Mouse (Mus musculus) layer of hippocampus, adult 8-10 months (tissue): ENCODE measurements around the gene Cacna1c. TPM values are rescaled to one million over a fixed set of nuclear protein-coding genes. Genes with fewer than 3 reads are reported as not detected.
A peak's percentile ranks its signal among the peaks of the same experiment; 100 is the strongest.

Experiments
- DNase-seq, 2 experiments: peaks; one replicate each; pipeline ENCODE4 v3.0.0; 2022; ENCODE audit warnings: low spot score in 2 of 2
- total RNA-seq, 4 experiments: library from RNA; stranded (reverse); gene quantifications; 2 replicates each; pipeline ENCODE4 v1.2.4; 2022

Cacna1c gene
- total RNA-seq, 4 experiments from 2014 or later, result 67.6 to 88.2 (median 75.8) TPM

GRCm38 (mm10) chr6:118758290-118758907 lies 437.8 kb downstream of the Cacna1c start:
- DNase-seq, result no peak

GRCm38 (mm10) chr6:118757533-118758289 lies 438.5 kb downstream of the Cacna1c start:
- no peak for DNase-seq

- DNase-seq, result no peak
Observed at GRCm38 (mm10) chr6:118756511-118756910, 439.7 kb downstream of the Cacna1c start.

GRCm38 (mm10) chr6:118755768-118756167 lies 440.4 kb downstream of the Cacna1c start:
- no peak for DNase-seq

GRCm38 (mm10) chr6:118754439-118754838 lies 441.8 kb downstream of the Cacna1c start:
- peak in 1 of 2 experiments; percentile 55 for DNase-seq

- DNase-seq, result peak; percentile 49 to 70
Observed at GRCm38 (mm10) chr6:118753787-118754186, 442.4 kb downstream of the Cacna1c start.

- DNase-seq, result no peak
Observed at GRCm38 (mm10) chr6:118753064-118753463, 443.2 kb downstream of the Cacna1c start.

GRCm38 (mm10) chr6:118749285-118749684 lies 446.9 kb downstream of the Cacna1c start:
- no peak for DNase-seq

- DNase-seq, result no peak
Observed at GRCm38 (mm10) chr6:118742701-118743100, 453.5 kb downstream of the Cacna1c start.

GRCm38 (mm10) chr6:118741841-118742240 lies 454.4 kb downstream of the Cacna1c start:
- no peak for DNase-seq

GRCm38 (mm10) chr6:118739961-118740599 lies 456.1 kb downstream of the Cacna1c start:
- peak; percentile 33 to 37 for DNase-seq

GRCm38 (mm10) chr6:118739344-118739743 lies 456.9 kb downstream of the Cacna1c start:
- DNase-seq, result no peak

- DNase-seq, result no peak
Observed at GRCm38 (mm10) chr6:118738656-118739055, 457.6 kb downstream of the Cacna1c start.

GRCm38 (mm10) chr6:118737078-118737477 lies 459.1 kb downstream of the Cacna1c start:
- DNase-seq, result no peak

- DNase-seq, result no peak
Observed at GRCm38 (mm10) chr6:118736491-118736890, 459.7 kb downstream of the Cacna1c start.

GRCm38 (mm10) chr6:118735145-118735544 lies 461.1 kb downstream of the Cacna1c start:
- no peak for DNase-seq

GRCm38 (mm10) chr6:118731937-118732336 lies 464.3 kb downstream of the Cacna1c start:
- DNase-seq, result no peak

- DNase-seq, result no peak
Observed at GRCm38 (mm10) chr6:118724908-118725307, 471.3 kb downstream of the Cacna1c start.

GRCm38 (mm10) chr6:118724388-118724787 lies 471.8 kb downstream of the Cacna1c start:
- no peak for DNase-seq

- no peak for DNase-seq
Observed at GRCm38 (mm10) chr6:118722336-118722735, 473.9 kb downstream of the Cacna1c start.

- DNase-seq, result no peak
Observed at GRCm38 (mm10) chr6:118719486-118719885, 476.7 kb downstream of the Cacna1c start.

- DNase-seq, result no peak
Observed at GRCm38 (mm10) chr6:118713286-118713685, 482.9 kb downstream of the Cacna1c start.
